Mouse (Mus musculus): ENCODE data around the gene Sergef. TPM values are rescaled to one million over a fixed set of nuclear protein-coding genes. Genes with fewer than 3 reads are reported as not detected.
"Not testable (repeated sequence)": the region's sequence is repeated elsewhere in the genome, so short reads cannot be mapped to it uniquely, and the experiment has no call there.

Gene Sergef
- total and polyA plus RNA-seq, 2 experiments from 2014 or later = 46.9 to 50.7 TPM

- Histone ChIP-seq H3K4me3 (ENCODE audit: low read depth, low read length) (no peak overlapping the region), H3K4me1 (ENCODE audit: insufficient read depth) (no peaks in the 10 kb centered on the region), H3K36me3 (ENCODE audit: insufficient read depth) (peaks cover 16% of the 10 kb centered on the region; the same call in 1 of the 2 replicates), H3K27me3 (ENCODE audit: insufficient read depth, low read length) (no peaks in the 10 kb centered on the region), H3K9me3 (ENCODE audit: low read length) (no peaks in the 10 kb centered on the region), H3K27ac (ENCODE audit: low read depth, low read length) (no peak overlapping the region), H3K4me2 (ENCODE audit: low read depth) (no peak overlapping the region), H3K9ac (no peak overlapping the region)
- no peak for DNase-seq
- TF ChIP-seq CTCF (IDR thresholded peaks at IDR 0.05; ENCODE audit: low read depth) = no peak
- 80% methylated on average over 8 of the region's 8 CpGs for WGBS
- ATAC-seq = no peak
Observed at GRCm38 (mm10) chr7:46581358-46581930, 58.2 kb downstream of the Sergef start.

GRCm38 (mm10) chr7:46578091-46578490 lies 61.5 kb downstream of the Sergef start:
- no peaks in the 10 kb centered on the region for H3K9me3 ChIP-seq (ENCODE audit: low read length)
- TF ChIP-seq CTCF (IDR thresholded peaks at IDR 0.05; ENCODE audit: low read depth) = no peak
- no peaks in the 10 kb centered on the region for H3K4me1 ChIP-seq (ENCODE audit: insufficient read depth)
- H3K4me3 ChIP-seq (ENCODE audit: low read depth, low read length) = no peak overlapping the region
- no peak overlapping the region for H3K27ac ChIP-seq (ENCODE audit: low read depth, low read length)
- 55% methylated on average over 5 of the region's 5 CpGs for WGBS
- H3K9ac ChIP-seq = no peak overlapping the region
- H3K27me3 ChIP-seq (ENCODE audit: insufficient read depth, low read length) = no peaks in the 10 kb centered on the region
- DNase-seq (no peak), ATAC-seq (no peak)
- H3K36me3 ChIP-seq (ENCODE audit: insufficient read depth) = peaks cover 12% of the 10 kb centered on the region; the same call in 1 of the 2 replicates
- no peak overlapping the region for H3K4me2 ChIP-seq (ENCODE audit: low read depth)

- H3K36me3 ChIP-seq (ENCODE audit: insufficient read depth) = peaks cover 12% of the 10 kb centered on the region; the same call in 1 of the 2 replicates
- TF ChIP-seq CTCF (IDR thresholded peaks at IDR 0.05; ENCODE audit: low read depth) = no peak
- WGBS = 82% methylated on average over 2 of the region's 2 CpGs
Observed at GRCm38 (mm10) chr7:46575897-46576296, 63.7 kb downstream of the Sergef start.

GRCm38 (mm10) chr7:46572803-46573594 lies 66.6 kb downstream of the Sergef start:
- H3K27me3 ChIP-seq (ENCODE audit: insufficient read depth, low read length) = no peaks in the 10 kb centered on the region
- H3K4me2 ChIP-seq (ENCODE audit: low read depth) = no peak overlapping the region
- no peak for DNase-seq
- no peak for TF ChIP-seq CTCF (IDR thresholded peaks at IDR 0.05; ENCODE audit: low read depth)
- peaks cover 17% of the 10 kb centered on the region; the same call in 1 of the 2 replicates for H3K36me3 ChIP-seq (ENCODE audit: insufficient read depth)
- no peaks in the 10 kb centered on the region for H3K4me1 ChIP-seq (ENCODE audit: insufficient read depth)
- H3K9ac ChIP-seq = no peak overlapping the region
- no peaks in the 10 kb centered on the region for H3K9me3 ChIP-seq (ENCODE audit: low read length)
- ATAC-seq = no peak
- H3K4me3 ChIP-seq (ENCODE audit: low read depth, low read length) = no peak overlapping the region
- WGBS = 58% methylated on average over 15 of the region's 15 CpGs
- no peak overlapping the region for H3K27ac ChIP-seq (ENCODE audit: low read depth, low read length)

More at GRCm38 (mm10) chr7:46575897-46576296, 63.7 kb downstream of the Sergef start:
- ATAC-seq = no peak
- Histone ChIP-seq H3K9ac (no peak overlapping the region), H3K4me1 (ENCODE audit: insufficient read depth) (no peaks in the 10 kb centered on the region), H3K4me3 (ENCODE audit: low read depth, low read length) (no peak overlapping the region), H3K4me2 (ENCODE audit: low read depth) (no peak overlapping the region), H3K9me3 (ENCODE audit: low read length) (no peaks in the 10 kb centered on the region), H3K27me3 (ENCODE audit: insufficient read depth, low read length) (no peaks in the 10 kb centered on the region), H3K27ac (ENCODE audit: low read depth, low read length) (no peak overlapping the region)
- DNase-seq = no peak

- H3K9ac ChIP-seq; H3K4me3 ChIP-seq (ENCODE audit: low read depth, low read length); H3K4me1 ChIP-seq (ENCODE audit: insufficient read depth); H3K9me3 ChIP-seq (ENCODE audit: low read length); H3K27ac ChIP-seq (ENCODE audit: low read depth, low read length); H3K4me2 ChIP-seq (ENCODE audit: low read depth); H3K27me3 ChIP-seq (ENCODE audit: insufficient read depth, low read length): not testable (repeated sequence)
- ATAC-seq (0 out of 2 replicates have a peak, but pooled peaks have one; percentile 36), DNase-seq (peak; percentile 29)
- peak; percentile 58 for TF ChIP-seq CTCF (IDR thresholded peaks at IDR 0.05; ENCODE audit: low read depth)
- peaks cover 11% of the 10 kb centered on the region; the same call in 1 of the 2 replicates for H3K36me3 ChIP-seq (ENCODE audit: insufficient read depth)
- 69% methylated on average over 9 of the region's 9 CpGs for WGBS
Observed at GRCm38 (mm10) chr7:46569509-46569908, 70.1 kb downstream of the Sergef start.

GRCm38 (mm10) chr7:46566318-46567007 lies 73.1 kb downstream of the Sergef start:
- DNase-seq = no peak
- WGBS = 93% methylated on average over 8 of the region's 8 CpGs
- no peaks in the 10 kb centered on the region for H3K27me3 ChIP-seq (ENCODE audit: insufficient read depth, low read length)

More at GRCm38 (mm10) chr7:46566318-46567007, 73.1 kb downstream of the Sergef start:
- H3K9me3 ChIP-seq (ENCODE audit: low read length) = no peaks in the 10 kb centered on the region
- no peak overlapping the region for H3K27ac ChIP-seq (ENCODE audit: low read depth, low read length)
- H3K4me2 ChIP-seq (ENCODE audit: low read depth) = no peak overlapping the region
- H3K36me3 ChIP-seq (ENCODE audit: insufficient read depth) = peaks cover 14% of the 10 kb centered on the region; the same call in 1 of the 2 replicates
- H3K9ac ChIP-seq = no peak overlapping the region
- H3K4me1 ChIP-seq (ENCODE audit: insufficient read depth) = no peaks in the 10 kb centered on the region
- ATAC-seq = no peak
- no peak for TF ChIP-seq CTCF (IDR thresholded peaks at IDR 0.05; ENCODE audit: low read depth)
- H3K4me3 ChIP-seq (ENCODE audit: low read depth, low read length) = no peak overlapping the region
